Mouse (Mus musculus) activated CD4-positive, CD25-positive, alpha-beta regulatory T cell, adult 4 months (primary cell): ENCODE measurements around the gene Zfp36l3. TPM values are rescaled to one million over a fixed set of nuclear protein-coding genes. Genes with fewer than 3 reads are reported as not detected.
"Not testable (repeated sequence)": the region's sequence is repeated elsewhere in the genome, so short reads cannot be mapped to it uniquely, and the experiment has no call there.

Experiments
- ATAC-seq: one replicate; pipeline ENCODE4 v1.8.0; 2017
- polyA plus RNA-seq, 2 experiments: library from polyadenylated mRNA; unstranded; fragments of 100-300 nt; shearing (Covaris generic); gene quantifications; one replicate each; pipeline ENCODE4 v1.2.1; 2017

Gene Zfp36l3
- polyA plus RNA-seq: not detected

DNA sequence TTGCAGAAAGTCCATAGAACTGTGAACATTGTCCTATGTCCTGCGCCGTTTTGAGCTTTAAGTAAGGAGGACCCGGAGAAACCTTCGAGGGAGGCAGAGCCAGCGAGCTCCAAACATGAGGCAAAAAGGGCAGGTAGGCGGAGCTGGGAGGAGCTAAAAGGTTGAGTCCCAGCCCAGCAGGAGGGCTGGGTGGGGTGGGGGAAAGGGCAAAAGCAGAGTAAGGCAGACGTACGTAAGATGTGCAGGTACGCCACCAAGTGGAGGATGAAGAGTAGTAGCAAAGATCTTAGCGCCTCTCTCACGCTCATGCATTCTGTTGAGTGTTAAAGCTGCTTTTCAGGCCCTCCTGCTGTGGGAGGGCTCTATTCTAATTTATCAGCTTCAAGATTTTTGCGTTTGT lies at the start of gene Zfp36l3:
Zfp36l3 (minus strand) TSS at position 119 of the 400 bp plus-strand sequence.
- no peak for ATAC-seq

DNA sequence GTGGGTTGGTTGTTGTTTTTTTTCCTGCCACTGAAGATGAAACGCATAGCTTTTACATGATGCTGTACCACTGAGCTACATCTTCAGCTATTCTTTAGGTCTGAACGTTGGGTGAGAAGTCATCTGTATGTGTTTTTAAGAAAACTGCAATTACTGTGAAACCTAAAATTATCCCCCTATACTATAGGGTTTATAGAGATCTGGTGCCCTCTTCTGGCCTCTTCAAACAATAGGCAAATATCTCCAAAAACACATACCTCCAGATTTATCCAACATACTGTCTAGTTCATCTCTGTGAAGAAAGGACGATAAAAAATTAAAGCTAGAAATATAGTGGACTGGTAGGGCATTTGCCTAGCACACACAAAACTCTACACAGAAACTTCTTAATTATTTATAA lies 22.9 kb upstream of the Zfp36l3 start:
- ATAC-seq: no peak

DNA sequence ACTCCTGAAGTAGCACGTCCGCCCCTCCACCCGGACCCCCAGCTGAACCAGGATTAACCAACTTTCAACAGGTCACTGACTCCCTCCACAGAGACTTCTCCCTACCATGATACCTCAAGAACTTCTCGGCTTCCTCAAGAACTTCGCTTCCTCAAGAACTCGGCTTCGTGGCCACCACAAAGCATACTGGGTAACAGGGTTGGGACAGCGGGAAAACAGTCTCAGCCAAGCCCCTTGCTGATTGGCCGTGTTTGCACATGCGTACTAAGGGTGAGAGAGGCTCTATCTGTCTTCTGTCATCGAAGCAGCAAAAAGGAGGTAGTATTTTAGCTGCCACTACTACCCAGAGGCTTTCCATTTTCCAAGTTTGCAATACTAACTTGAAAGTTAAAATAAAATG lies 21.3 kb upstream of the Zfp36l3 start, which contains the start of gene Xlr:
Xlr (minus strand) TSS at position 188 of the 400 bp plus-strand sequence.
- ATAC-seq: not testable (repeated sequence)

DNA sequence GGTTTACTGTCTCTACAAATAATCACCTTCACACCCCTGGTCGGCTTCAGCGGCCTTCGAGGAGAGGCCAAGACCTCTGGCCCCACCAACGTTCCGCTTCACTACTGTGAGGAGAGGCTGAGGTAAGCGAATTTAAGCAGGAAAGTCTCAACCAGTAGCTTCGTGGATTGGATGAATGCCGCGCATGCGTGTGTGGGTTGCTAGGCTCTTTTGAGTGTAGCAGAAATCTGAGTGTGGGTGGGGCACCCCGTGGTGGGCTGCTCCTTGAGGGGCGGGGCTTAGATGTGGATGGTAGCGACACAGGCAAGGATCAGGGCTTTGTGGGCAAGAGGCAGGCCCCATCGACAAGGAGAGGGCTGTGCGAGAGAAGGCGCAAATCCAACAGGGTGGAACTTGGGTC lies 18.5 kb downstream of the Zfp36l3 start, which contains the start of gene 1700013H16Rik:
1700013H16Rik (minus strand) TSS at position 96 of the 400 bp plus-strand sequence.
- no peak for ATAC-seq

DNA sequence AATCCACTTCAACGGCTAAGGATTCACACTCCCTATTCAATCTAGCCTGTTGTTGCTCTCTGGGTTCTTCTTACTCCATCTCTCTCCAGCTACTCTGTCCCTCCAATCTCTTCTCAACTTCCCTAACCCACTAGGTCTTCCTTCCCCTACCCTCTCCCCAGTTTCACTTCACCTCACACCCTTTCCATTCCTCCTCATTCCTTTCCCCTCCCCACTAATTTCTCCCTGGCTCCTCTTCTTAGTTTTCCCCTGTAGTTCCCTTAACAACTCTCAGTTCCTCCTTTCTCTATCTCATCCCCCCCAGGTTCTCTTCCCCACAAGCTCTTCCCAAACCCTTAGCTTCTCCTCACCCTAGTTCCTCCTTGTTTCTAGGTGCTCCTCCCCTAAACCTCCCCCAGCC lies 23.3 kb downstream of the Zfp36l3 start:
- ATAC-seq: no peak

DNA sequence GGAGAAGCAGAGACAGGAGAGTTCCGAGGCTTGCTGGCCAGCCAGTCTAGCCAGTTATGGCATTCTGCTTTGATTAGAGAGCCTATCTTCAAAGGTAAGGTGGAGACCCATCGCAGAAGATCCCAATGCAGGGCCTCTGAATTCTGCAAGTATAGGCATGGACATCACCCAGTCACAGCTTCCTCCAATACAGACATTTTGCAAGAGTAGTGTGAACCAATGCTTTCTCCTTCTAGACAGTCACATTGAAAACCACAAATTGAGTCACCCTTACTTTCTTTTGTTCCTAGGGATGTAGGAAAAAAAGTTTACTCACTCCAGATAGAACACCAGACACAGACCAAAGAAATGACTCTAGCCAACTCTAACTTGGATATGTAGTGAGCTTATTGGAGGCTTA lies 47.2 kb downstream of the Zfp36l3 start:
- no peak for ATAC-seq

DNA sequence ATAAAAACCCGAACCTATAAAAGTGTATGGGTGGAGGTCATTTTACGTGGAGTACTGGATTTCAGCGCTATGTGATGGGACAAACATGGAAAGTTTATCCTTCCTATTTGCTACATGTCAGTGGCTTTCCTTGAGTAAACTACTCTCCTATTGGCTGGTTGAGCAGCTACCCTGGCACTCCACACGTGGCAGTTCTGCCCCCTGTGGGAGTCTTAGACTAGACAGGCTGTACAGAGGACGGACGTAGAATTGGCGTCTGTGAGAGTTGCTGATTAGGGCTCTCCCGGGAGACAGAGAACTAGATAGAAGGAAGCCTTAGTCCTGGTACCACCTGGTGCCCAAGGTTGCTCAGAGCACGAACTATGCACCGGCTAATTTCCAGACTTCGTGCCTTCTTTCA lies 51.6 kb downstream of the Zfp36l3 start, which contains the start of gene 4930502E18Rik:
4930502E18Rik (plus strand) TSS at position 231 of the 400 bp plus-strand sequence.
- ATAC-seq: no peak

Other genes with a start within 250 kb of the Zfp36l3 start
- 10 to 100 TPM; 19.2 to 30.0 TPM for gene Rtl8c, start 168.4 kb downstream of the Zfp36l3 start, polyA plus RNA-seq
- not detected for gene Gm14597, start 167.4 kb downstream of the Zfp36l3 start, polyA plus RNA-seq
- gene Rtl8a, start 132.7 kb downstream of the Zfp36l3 start, polyA plus RNA-seq: 10 to 100 TPM; 18.9 to 19.7 TPM
- gene Rtl8b, start 106.0 kb downstream of the Zfp36l3 start, polyA plus RNA-seq: 10 to 100 TPM; 10.8 to 11.9 TPM
- gene 4930502E18Rik, start 51.6 kb downstream of the Zfp36l3 start, polyA plus RNA-seq: not detected
- not detected for gene 1700013H16Rik, start 18.6 kb downstream of the Zfp36l3 start, polyA plus RNA-seq
- 1 to 10 TPM; 1.4 to 2.3 TPM for gene Xlr, start 21.3 kb upstream of the Zfp36l3 start, polyA plus RNA-seq